Mouse (Mus musculus): ENCODE results near the gene Nt5c3. TPM values are rescaled to one million over a fixed set of nuclear protein-coding genes. Genes with fewer than 3 reads are reported as not detected.
A peak's percentile ranks its signal among the peaks of the same experiment; 100 is the strongest.

Gene Nt5c3
- polyA plus RNA-seq (2011; ENCODE audit: insufficient read depth, insufficient read length, low read depth, missing spikeins), result 19.6 and 21.4 TPM in 2 replicates

- no peak for TF ChIP-seq EP300 (IDR thresholded peaks at IDR 0.05; ENCODE audit: insufficient read depth, low read depth, low read length)
- TF ChIP-seq CTCF (IDR thresholded peaks at IDR 0.05; ENCODE audit: low read depth, low read length), result no peak
- TF ChIP-seq POLR2A (IDR thresholded peaks at IDR 0.05; ENCODE audit: insufficient read depth, low read length), result no peak
- Histone ChIP-seq H3K9ac (ENCODE audit: low read depth, poor library complexity, severe bottlenecking) (peak within 1 kb of the TSS; percentile 46), H3K36me3 (ENCODE audit: control insufficient read depth, insufficient read depth, low read length, poor library complexity, severe bottlenecking) (no peaks in the 10 kb centered on the region), H3K9me3 (replicated peaks; ENCODE audit: control insufficient read depth, insufficient read depth, low read length, poor library complexity, severe bottlenecking) (no peaks in the 10 kb centered on the region; the same call in 1 of the 2 replicates), H3K4me1 (ENCODE audit: control insufficient read depth, insufficient read depth, low read length) (no peaks in the 10 kb centered on the region), H3K27me3 (ENCODE audit: control insufficient read depth, insufficient read depth, low read length, poor library complexity, severe bottlenecking) (no peaks in the 10 kb centered on the region), H3K4me3 (ENCODE audit: low read depth, low read length) (peak within 1 kb of the TSS; percentile 85), H3K27ac (ENCODE audit: insufficient read depth, low read length) (peak within 1 kb of the TSS; percentile 66)
Observed at GRCm38 (mm10) chr6:56923726-56924707, at the start of gene Nt5c3, which contains the start of gene Vmn1r4. Gene Nt5c3, minus strand, starts transcription at chr6:56923932. Gene Vmn1r4, plus strand, starts transcription at chr6:56924015.

DNA sequence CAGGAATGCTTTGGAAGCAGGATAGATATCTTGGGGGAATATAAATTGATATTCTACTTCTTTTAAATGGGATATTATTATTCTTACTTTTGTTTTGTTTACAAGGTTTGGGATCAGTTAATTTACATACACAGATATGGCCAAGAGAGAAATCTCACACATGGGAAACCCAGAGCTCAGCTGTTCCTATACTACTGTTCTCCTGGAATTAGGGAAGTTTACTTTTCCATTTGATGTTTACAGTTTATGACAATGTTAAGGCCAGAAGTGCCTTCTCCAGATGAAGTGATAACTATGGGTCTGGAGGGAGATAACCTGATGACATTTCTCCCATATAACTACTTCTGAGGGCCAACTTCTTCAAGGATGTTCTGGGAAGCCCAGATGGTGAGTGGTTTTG is 46.2 kb upstream of the Nt5c3 start, which contains the start of gene Vmn1r5:
Gene Vmn1r5 (plus strand): TSS at position 301 of the 400 bp plus-strand sequence.
- H3K27ac ChIP-seq (ENCODE audit: insufficient read depth, low read length), result no peak within 1 kb of the TSS
- TF ChIP-seq EP300 (IDR thresholded peaks at IDR 0.05; ENCODE audit: insufficient read depth, low read depth, low read length), result no peak
- no peak for TF ChIP-seq POLR2A (IDR thresholded peaks at IDR 0.05; ENCODE audit: insufficient read depth, low read length)
- no peak for TF ChIP-seq CTCF (IDR thresholded peaks at IDR 0.05; ENCODE audit: low read depth, low read length)

DNA sequence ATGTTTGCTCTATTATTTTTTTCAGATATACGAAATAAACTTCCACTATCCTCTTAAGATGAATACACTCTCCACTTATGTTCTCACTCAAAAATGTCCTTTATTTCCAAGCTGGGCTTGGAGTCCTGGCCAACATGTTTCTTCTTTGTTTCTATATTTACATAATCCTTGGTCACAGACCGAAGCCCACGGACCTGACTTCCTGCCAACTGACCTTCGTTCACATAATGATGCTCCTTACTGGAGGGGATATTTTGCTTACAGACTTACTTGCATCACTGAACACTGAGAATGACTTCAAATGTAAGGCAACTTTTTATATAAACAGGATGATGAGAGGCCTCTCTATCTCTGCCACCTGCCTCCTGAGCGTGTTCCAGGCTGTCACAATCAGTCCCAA is 32.7 kb upstream of the Nt5c3 start:
- Histone ChIP-seq H3K4me1 (ENCODE audit: control insufficient read depth, insufficient read depth, low read length) (no peaks in the 10 kb centered on the region), H3K9me3 (replicated peaks; ENCODE audit: control insufficient read depth, insufficient read depth, low read length, poor library complexity, severe bottlenecking) (no peaks in the 10 kb centered on the region), H3K4me3 (ENCODE audit: low read depth, low read length) (no peak overlapping the region), H3K27me3 (ENCODE audit: control insufficient read depth, insufficient read depth, low read length, poor library complexity, severe bottlenecking) (no peaks in the 10 kb centered on the region), H3K9ac (ENCODE audit: low read depth, poor library complexity, severe bottlenecking) (no peak overlapping the region), H3K27ac (ENCODE audit: insufficient read depth, low read length) (no peak overlapping the region), H3K36me3 (ENCODE audit: control insufficient read depth, insufficient read depth, low read length, poor library complexity, severe bottlenecking) (no peaks in the 10 kb centered on the region)
- TF ChIP-seq CTCF (IDR thresholded peaks at IDR 0.05; ENCODE audit: low read depth, low read length) (no peak), POLR2A (IDR thresholded peaks at IDR 0.05; ENCODE audit: insufficient read depth, low read length) (no peak), EP300 (IDR thresholded peaks at IDR 0.05; ENCODE audit: insufficient read depth, low read depth, low read length) (no peak)

More for the DNA sequence above, 46.2 kb upstream of the Nt5c3 start, which contains the start of gene Vmn1r5:
- Histone ChIP-seq H3K27me3 (ENCODE audit: control insufficient read depth, insufficient read depth, low read length, poor library complexity, severe bottlenecking) (no peaks in the 10 kb centered on the region), H3K4me3 (ENCODE audit: low read depth, low read length) (no peak within 1 kb of the TSS), H3K4me1 (ENCODE audit: control insufficient read depth, insufficient read depth, low read length) (no peaks in the 10 kb centered on the region), H3K36me3 (ENCODE audit: control insufficient read depth, insufficient read depth, low read length, poor library complexity, severe bottlenecking) (no peaks in the 10 kb centered on the region), H3K9me3 (replicated peaks; ENCODE audit: control insufficient read depth, insufficient read depth, low read length, poor library complexity, severe bottlenecking) (no peaks in the 10 kb centered on the region), H3K9ac (ENCODE audit: low read depth, poor library complexity, severe bottlenecking) (no peak within 1 kb of the TSS)

DNA sequence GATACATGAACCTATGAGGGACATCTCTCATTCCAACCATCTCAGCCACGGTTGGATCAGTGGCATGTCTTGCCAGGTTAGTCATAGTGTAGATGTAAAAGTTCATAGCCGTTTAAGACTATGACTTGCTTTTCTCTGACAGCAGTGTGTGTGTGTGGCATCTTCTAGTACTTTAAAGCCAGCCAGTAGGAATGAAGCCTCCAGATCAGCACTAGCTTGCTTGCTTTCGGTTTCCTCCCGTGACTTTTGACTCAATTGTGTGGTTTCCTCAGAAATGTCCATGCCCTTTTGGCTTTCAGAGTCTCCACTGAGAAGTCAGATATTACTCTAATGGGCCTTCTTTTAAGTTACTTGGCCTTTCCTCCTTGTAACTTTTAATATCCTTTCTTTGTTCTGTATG is 10.6 kb upstream of the Nt5c3 start:
- no peaks in the 10 kb centered on the region for H3K4me1 ChIP-seq (ENCODE audit: control insufficient read depth, insufficient read depth, low read length)
- H3K36me3 ChIP-seq (ENCODE audit: control insufficient read depth, insufficient read depth, low read length, poor library complexity, severe bottlenecking), result no peaks in the 10 kb centered on the region
- H3K4me3 ChIP-seq (ENCODE audit: low read depth, low read length), result no peak overlapping the region
- H3K27ac ChIP-seq (ENCODE audit: insufficient read depth, low read length), result no peak overlapping the region
- TF ChIP-seq EP300 (IDR thresholded peaks at IDR 0.05; ENCODE audit: insufficient read depth, low read depth, low read length) (no peak), CTCF (IDR thresholded peaks at IDR 0.05; ENCODE audit: low read depth, low read length) (no peak), POLR2A (IDR thresholded peaks at IDR 0.05; ENCODE audit: insufficient read depth, low read length) (no peak)
- H3K9me3 ChIP-seq (replicated peaks; ENCODE audit: control insufficient read depth, insufficient read depth, low read length, poor library complexity, severe bottlenecking), result no peaks in the 10 kb centered on the region
- H3K9ac ChIP-seq (ENCODE audit: low read depth, poor library complexity, severe bottlenecking), result no peak overlapping the region
- no peaks in the 10 kb centered on the region for H3K27me3 ChIP-seq (ENCODE audit: control insufficient read depth, insufficient read depth, low read length, poor library complexity, severe bottlenecking)

GRCm38 (mm10) chr6:56932464-56932863 is 8.7 kb upstream of the Nt5c3 start:
- Histone ChIP-seq H3K4me3 (ENCODE audit: low read depth, low read length) (no peak overlapping the region), H3K27ac (ENCODE audit: insufficient read depth, low read length) (no peak overlapping the region), H3K9ac (ENCODE audit: low read depth, poor library complexity, severe bottlenecking) (no peak overlapping the region), H3K9me3 (replicated peaks; ENCODE audit: control insufficient read depth, insufficient read depth, low read length, poor library complexity, severe bottlenecking) (no peaks in the 10 kb centered on the region), H3K27me3 (ENCODE audit: control insufficient read depth, insufficient read depth, low read length, poor library complexity, severe bottlenecking) (no peaks in the 10 kb centered on the region), H3K36me3 (ENCODE audit: control insufficient read depth, insufficient read depth, low read length, poor library complexity, severe bottlenecking) (no peaks in the 10 kb centered on the region), H3K4me1 (ENCODE audit: control insufficient read depth, insufficient read depth, low read length) (no peaks in the 10 kb centered on the region)
- TF ChIP-seq POLR2A (IDR thresholded peaks at IDR 0.05; ENCODE audit: insufficient read depth, low read length) (no peak), CTCF (IDR thresholded peaks at IDR 0.05; ENCODE audit: low read depth, low read length) (no peak), EP300 (IDR thresholded peaks at IDR 0.05; ENCODE audit: insufficient read depth, low read depth, low read length) (no peak)
